Mouse (Mus musculus) hematopoietic stem cell, adult 5-6 weeks (primary cell): ENCODE measurements around the gene Ifna2. TPM values are rescaled to one million over a fixed set of nuclear protein-coding genes. Genes with fewer than 3 reads are reported as not detected.

Experiments used
- ATAC-seq, 2 experiments: fragments of 125-278 bp in 1 of 2; replicated peaks in 1 of 2; 2 replicates each; pipeline ENCODE4 v1.8.0; 2016 to 2017; ENCODE audit warnings: inconsistent platforms in 2 of 2, mild to moderate bottlenecking in 2 of 2, moderate number of reproducible peaks in 2 of 2, low read depth in 1 of 2, moderate TSS enrichment in 1 of 2; ENCODE audit not compliant: low FRiP score in 2 of 2, poor library complexity in 2 of 2, severe bottlenecking in 2 of 2, insufficient read depth in 1 of 2, low TSS enrichment in 1 of 2
- total RNA-seq: library from RNA; stranded (forward); fragments of 172-1452, 232-1000 nt; gene quantifications from 2 replicates; pipeline ENCODE4 v1.2.3, GENCODE M21; 2017

The Ifna2 gene
- total RNA-seq, 1 experiment from 2014 or later: not detected

DNA sequence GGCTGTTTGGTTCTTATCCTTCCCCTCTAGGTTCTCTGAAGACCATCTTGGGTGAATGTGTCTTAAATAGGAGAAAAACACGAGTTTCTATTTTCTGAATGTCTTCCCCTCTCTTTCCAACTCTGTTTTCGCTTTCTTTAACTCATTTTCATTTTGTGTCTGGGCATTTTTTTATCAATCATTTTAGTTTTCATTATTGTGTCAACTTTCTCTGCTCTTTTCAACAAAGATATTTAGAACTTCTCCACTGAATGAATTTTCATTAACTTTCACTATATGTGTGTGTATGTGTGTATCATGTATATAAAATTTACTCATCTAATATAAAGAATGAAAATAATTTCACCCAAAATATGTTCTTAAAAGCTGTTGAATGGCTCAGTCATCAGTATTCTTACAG lies 7.5 kb upstream of the Ifna2 start, which contains the start of gene Ifnab:
TSS of gene Ifnab (minus strand) at position 101 of the 400 bp plus-strand sequence.
- no peak for ATAC-seq

DNA sequence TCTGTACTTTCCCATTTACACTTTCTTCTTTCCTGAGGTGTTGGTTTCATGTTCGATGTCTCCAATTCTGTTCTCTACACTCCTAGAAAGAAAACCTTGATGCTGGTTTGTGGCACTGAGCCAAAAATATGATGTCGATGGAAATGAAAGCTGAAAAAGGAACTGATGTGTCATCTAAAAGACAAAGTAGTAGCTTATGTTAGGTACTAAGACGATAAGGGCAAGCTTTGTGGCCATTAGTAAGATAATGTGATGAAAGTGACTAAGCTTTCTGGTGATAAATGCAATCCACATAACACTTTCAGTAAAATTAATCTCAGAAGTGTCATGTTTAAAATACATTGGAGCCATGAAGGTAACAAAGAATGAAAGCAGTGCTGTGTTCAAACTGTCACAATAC lies 2.4 kb downstream of the Ifna2 start:
- no peak for ATAC-seq

DNA sequence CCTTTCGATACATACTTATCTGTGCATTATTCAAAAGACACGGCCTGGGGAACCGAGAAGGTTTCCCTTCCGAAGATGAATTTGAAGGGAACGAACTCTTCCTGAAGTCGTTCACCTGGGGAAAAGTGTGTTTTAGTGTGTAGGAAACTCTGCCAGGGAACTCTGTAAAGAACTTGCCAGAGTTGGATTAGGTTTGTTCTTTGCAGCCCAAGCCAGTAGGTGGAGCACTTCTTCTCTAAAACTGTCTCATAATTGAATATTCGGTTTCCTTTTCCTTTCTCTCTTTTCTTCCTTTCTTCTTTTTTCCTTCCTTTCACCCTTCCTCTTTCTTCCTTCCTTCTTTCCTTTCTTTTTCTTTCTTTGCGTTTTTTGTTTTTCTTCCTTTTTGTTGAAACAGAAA lies 3.4 kb downstream of the Ifna2 start:
- peak in 1 of 2 experiments; percentile 45; a peak in 1 of 4 replicates for ATAC-seq

DNA sequence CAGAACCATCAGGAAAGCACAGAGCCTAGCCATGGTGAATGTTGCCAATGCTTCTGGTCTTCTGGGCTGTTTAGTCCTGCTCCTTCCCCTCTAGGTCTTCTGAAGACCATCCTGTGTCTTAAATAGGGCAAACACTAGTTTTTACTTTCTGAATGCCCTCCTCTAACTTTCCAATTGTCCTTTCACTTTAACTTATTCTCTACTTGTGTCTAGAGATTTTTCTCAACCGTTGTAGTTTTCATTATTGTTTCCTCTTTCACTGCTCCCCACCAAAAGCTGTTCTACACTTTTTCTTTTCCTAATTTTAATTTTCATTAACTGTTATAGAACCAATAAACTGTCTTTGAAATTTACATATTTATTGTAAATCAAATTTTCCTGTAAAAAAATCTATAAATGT lies 6.9 kb downstream of the Ifna2 start, which contains the start of gene Ifna16:
TSS of gene Ifna16 (minus strand) at position 101 of the 400 bp plus-strand sequence.
- ATAC-seq: no peak

DNA sequence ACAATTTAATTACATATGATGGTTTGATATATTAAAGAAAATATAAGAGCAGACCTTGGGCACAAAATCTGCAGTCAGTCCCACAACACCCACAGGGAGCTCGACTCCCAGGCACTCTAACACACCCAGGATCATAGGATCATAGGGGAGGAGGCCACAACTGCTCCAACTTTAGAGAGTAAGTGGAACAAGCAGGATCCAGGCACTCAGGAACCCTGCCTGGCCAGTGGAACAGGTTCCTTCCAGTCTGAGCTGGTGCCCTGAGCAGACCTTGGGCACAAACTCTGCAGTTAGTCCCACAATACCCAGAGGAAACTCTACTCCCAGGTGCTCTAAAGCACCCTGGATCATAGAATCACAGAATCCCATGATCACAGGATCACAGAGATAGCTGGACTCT lies 28.3 kb downstream of the Ifna2 start:
- ATAC-seq: no peak

DNA sequence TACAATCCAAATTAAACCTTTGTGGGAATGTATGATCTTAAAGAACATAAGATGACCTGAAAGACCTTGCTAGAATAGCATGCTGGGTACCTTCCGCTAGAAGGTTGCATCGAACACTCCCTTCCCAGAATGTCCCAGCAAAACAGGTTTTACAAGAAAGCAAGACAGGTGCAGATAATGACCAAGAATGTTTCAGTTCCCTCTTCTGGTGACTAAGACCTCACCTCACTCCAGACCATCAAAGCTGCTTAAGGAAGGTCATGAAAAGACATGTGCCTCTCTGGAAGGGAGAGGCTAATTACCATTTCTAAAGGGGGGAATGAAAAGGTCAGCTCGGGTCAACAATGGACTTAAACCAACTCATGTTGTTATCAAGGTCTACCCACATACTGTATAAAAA lies 30.1 kb downstream of the Ifna2 start:
- ATAC-seq: no peak

DNA sequence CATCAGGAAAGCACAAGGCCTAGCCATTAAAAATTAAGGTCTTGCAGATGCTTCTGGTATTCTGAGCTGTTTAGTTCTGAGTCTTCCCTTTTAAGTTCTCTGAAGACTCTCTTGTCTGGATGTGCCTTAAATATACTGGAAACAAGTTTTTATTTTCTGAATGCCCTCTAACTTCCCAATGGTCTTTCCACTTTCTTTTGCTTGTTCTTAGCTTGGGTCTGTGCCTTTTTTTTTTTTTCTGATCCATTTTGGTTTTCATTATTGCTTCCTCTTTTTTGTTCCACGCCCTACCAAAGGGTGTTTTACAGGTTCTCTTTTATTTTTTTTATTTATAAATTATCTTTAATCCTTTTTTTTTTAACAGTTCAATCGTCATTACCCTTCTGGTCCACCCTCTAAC lies 39.4 kb downstream of the Ifna2 start, which contains the start of gene Ifna13:
TSS of gene Ifna13 (minus strand) at position 101 of the 400 bp plus-strand sequence.
- no peak for ATAC-seq

DNA sequence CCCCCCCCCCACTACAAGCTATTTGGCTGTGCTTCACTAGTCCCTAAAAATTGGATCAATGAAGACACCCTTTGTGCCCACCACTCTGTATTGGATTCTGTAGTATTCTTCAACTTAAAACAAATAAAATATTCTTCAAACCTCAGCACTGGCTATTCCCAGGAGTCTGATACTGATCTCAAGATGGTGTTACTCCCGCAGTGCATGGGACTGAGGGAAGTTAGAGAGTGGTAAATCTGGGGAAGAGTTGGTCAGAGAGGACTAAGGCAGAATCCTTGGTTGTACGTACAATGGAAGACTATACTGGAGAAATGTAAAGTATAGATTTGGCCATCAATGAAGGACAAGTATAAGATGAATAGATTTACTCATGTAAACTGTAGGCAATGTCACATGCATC lies 41.2 kb downstream of the Ifna2 start:
- no peak for ATAC-seq

DNA sequence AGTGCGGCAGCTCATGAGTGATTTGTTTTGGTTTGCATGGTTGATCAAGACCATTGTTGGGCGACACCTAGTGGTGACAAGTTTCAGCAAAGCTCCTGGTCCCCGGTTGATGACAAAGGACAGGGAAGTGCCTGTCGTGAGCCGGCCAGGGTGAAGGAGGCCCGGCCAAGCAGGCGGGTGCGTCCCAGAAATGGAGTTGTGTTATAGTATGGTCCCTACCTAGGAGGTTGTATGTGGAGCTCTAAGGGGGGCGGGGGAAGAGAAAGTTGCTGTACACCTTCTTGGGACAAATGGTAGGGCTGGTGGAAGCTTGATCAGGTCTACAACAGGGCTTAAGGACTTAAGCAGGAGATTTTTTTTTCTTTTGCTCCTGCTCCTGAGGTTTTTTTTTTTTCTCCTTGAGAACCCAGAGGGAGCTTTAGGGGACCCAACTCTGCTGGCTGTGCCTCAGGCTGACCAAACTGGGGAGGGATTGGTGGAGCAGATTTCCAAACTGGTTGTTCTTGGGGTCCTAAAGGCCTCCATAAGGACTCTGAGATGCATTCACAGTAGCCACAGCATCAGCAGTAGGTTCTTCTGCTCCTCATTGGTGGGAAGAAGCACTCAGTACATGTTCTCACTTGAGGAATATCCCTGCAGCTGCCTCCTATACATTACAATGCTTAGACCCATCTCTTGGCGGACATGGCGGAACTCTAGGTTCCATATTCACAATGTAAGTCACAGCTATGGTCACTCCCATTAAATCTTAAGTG lies 42.5 kb downstream of the Ifna2 start:
- peak; percentile 96 to 98 for ATAC-seq

DNA sequence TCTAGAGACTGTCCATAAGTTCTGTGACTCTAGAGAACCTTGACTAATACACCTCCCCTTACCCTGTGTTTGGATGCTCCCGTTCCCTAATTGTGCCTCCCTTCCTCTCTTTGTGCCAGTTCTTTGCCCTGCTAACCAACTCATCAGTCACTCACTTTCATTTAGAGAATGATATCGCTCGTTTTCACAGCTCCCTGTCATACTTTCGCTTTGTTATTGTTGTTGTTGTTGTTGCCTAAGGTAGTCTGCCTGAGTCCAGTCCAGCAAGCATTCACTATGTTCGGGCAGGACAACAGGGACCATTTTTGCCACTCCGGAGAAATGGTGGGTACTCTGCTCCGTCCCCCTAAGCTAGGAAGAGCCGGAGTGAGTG lies 43.0 kb downstream of the Ifna2 start:
- 0 out of 4 replicates have a peak, but pooled peaks of 1 of the 2 experiments have one; percentile 7 for ATAC-seq

DNA sequence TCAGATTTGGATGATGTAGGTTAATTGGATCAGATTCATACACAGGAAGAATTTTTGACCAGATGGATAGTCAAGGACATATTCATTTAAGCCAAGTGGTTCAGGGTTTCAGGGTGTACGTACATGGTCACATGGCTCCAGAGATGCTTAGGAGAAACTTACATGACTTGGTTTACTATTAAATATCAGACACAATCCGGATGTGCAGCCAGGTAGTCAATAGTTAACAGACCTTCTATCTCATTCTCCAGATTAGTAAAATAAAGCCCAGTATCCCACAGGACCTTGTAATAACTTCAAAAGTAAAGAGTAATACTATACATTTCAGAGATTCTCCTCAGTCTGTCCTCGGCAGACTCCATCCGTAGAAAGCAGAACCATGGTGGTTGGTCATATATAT lies 49.4 kb downstream of the Ifna2 start, which contains the start of gene C87499:
TSS of gene C87499 (minus strand) at position 101 of the 400 bp plus-strand sequence.
- no peak for ATAC-seq

Other genes starting within 250 kb of the Ifna2 start
- 25.9 and 33.5 TPM in 2 replicates for gene Hacd4, start 245.0 kb downstream of the Ifna2 start, total RNA-seq
- not detected in 2 replicates for gene Ifnb1, start 161.1 kb downstream of the Ifna2 start, total RNA-seq
- not detected in 2 replicates for gene Ifna15, start 125.7 kb downstream of the Ifna2 start, total RNA-seq
- not detected in 2 replicates for gene Ifna14, start 112.1 kb downstream of the Ifna2 start, total RNA-seq
- gene Ifna9, start 91.5 kb downstream of the Ifna2 start, total RNA-seq: not detected in 2 replicates
- not detected in 2 replicates for gene Ifna12, start 80.5 kb downstream of the Ifna2 start, total RNA-seq
- not detected in 2 replicates for gene C87499, start 49.5 kb downstream of the Ifna2 start, total RNA-seq
- gene Ifna13, start 39.5 kb downstream of the Ifna2 start, total RNA-seq: not detected in 2 replicates
- gene Ifna16, start 7.0 kb downstream of the Ifna2 start, total RNA-seq: not detected in 2 replicates
- not detected in 2 replicates for gene Ifnab, start 7.4 kb upstream of the Ifna2 start, total RNA-seq
- gene Gm26566, start 37.9 kb upstream of the Ifna2 start, total RNA-seq: 2.2 TPM in 1 of 2 replicates, not detected in the other
- 101 and 115 TPM in 2 replicates for gene Klhl9, start 38.6 kb upstream of the Ifna2 start, total RNA-seq
- not detected in 2 replicates for gene Gm13271, start 71.0 kb upstream of the Ifna2 start, total RNA-seq
- not detected in 2 replicates for gene Gm13283, start 76.2 kb upstream of the Ifna2 start, total RNA-seq
- gene Gm13290, start 89.9 kb upstream of the Ifna2 start, total RNA-seq: not detected in 2 replicates
- gene Gm13289, start 93.0 kb upstream of the Ifna2 start, total RNA-seq: not detected in 2 replicates
- not detected in 2 replicates for gene Gm13272, start 95.9 kb upstream of the Ifna2 start, total RNA-seq
- 0.55 TPM in 1 of 2 replicates, not detected in the other for gene Ifnz, start 98.2 kb upstream of the Ifna2 start, total RNA-seq
- not detected in 2 replicates for gene Gm13276, start 101.8 kb upstream of the Ifna2 start, total RNA-seq
- not detected in 2 replicates for gene Gm13277, start 104.7 kb upstream of the Ifna2 start, total RNA-seq
- not detected in 2 replicates for gene Gm13278, start 107.6 kb upstream of the Ifna2 start, total RNA-seq
- gene Gm13275, start 110.6 kb upstream of the Ifna2 start, total RNA-seq: not detected in 2 replicates
- gene Gm13279, start 113.5 kb upstream of the Ifna2 start, total RNA-seq: not detected in 2 replicates
- 0.89 TPM in 1 of 2 replicates, not detected in the other for gene Gm13285, start 115.8 kb upstream of the Ifna2 start, total RNA-seq
- gene Gm13287, start 119.3 kb upstream of the Ifna2 start, total RNA-seq: not detected in 2 replicates
- not detected in 2 replicates for gene Gm13288, start 121.6 kb upstream of the Ifna2 start, total RNA-seq
- not detected in 2 replicates for gene Ifna7, start 132.3 kb upstream of the Ifna2 start, total RNA-seq
- gene Ifna11, start 136.0 kb upstream of the Ifna2 start, total RNA-seq: not detected in 2 replicates
- gene Ifna6, start 143.5 kb upstream of the Ifna2 start, total RNA-seq: not detected in 2 replicates
- not detected in 2 replicates for gene Ifna5, start 151.6 kb upstream of the Ifna2 start, total RNA-seq
- not detected in 2 replicates for gene Ifna4, start 157.9 kb upstream of the Ifna2 start, total RNA-seq
- gene Ifna1, start 166.2 kb upstream of the Ifna2 start, total RNA-seq: not detected in 2 replicates
- not detected in 2 replicates for gene Ifne, start 196.3 kb upstream of the Ifna2 start, total RNA-seq